Mouse (Mus musculus) neural tube, embryonic 14.5 days (tissue): ENCODE data around the gene Olfr331. TPM values are rescaled to one million over a fixed set of nuclear protein-coding genes. Genes with fewer than 3 reads are reported as not detected.

ENCODE experiments used
- ATAC-seq: fragments of 200-750 bp; cut with Nextera tagmentation; 2 replicates; pipeline ENCODE4 v1.8.0; 2017; ENCODE audit warnings: low read depth, mild to moderate bottlenecking, moderate TSS enrichment, moderate library complexity
- H3K27ac ChIP-seq: fragments of 300-500 bp; sonication (generic); 2 replicates; pipeline ENCODE4 v1.5.1; 2014; ENCODE audit warnings: low read depth, mild to moderate bottlenecking, control low read depth, low read length, moderate library complexity, mixed read lengths
- H3K27me3 ChIP-seq: fragments of 300-500 bp; sonication (generic); 2 replicates; pipeline ENCODE4 v1.6.1; 2014; ENCODE audit warnings: low read length; ENCODE audit not compliant: control insufficient read depth, insufficient read depth
- H3K36me3 ChIP-seq: fragments of 300-500 bp; sonication (generic); 2 replicates; pipeline ENCODE4 v1.6.1; 2014; ENCODE audit warnings: low read length, mixed read lengths; ENCODE audit not compliant: control insufficient read depth, insufficient read depth
- H3K4me1 ChIP-seq: fragments of 300-500 bp; sonication (generic); 2 replicates; pipeline ENCODE4 v1.6.1; 2014; ENCODE audit warnings: low read length; ENCODE audit not compliant: control insufficient read depth, insufficient read depth
- H3K4me2 ChIP-seq: fragments of 300-500 bp; sonication (generic); 2 replicates; pipeline ENCODE4 v1.6.1; 2014; ENCODE audit warnings: mild to moderate bottlenecking, low read depth, low read length, control low read depth
- H3K4me3 ChIP-seq: fragments of 300-500 bp; sonication (generic); 2 replicates; pipeline ENCODE4 v1.5.1; 2014; ENCODE audit warnings: low read depth, low read length, control low read depth, mixed read lengths
- H3K9ac ChIP-seq: fragments of 300-500 bp; sonication (generic); replicated peaks from 2 replicates; pipeline ENCODE4 v1.6.1; 2014; ENCODE audit warnings: low read depth, mild to moderate bottlenecking, control low read depth, low read length, mixed read lengths
- H3K9me3 ChIP-seq: fragments of 300-500 bp; sonication (generic); 2 replicates; pipeline ENCODE4 v1.6.1; 2016; ENCODE audit warnings: low read length; ENCODE audit not compliant: control insufficient read depth
- WGBS: fragments of 180-500 bp; shearing (Covaris S2); extraction: QIAGEN DNeasy Blood & Tissue Kit; methylation state at CpG from one replicate; pipeline ENCODE4 v1.1.7; 2014; 5-methylcytosine and 5-hydroxymethylcytosine counted together
- polyA plus RNA-seq: library from polyadenylated mRNA; unstranded; fragments of >200 nt; fragmentation: Nextera tagmentation; extraction: Ambion mirVana; gene quantifications from 2 replicates; pipeline ENCODE4 v1.2.1, GENCODE M21; 2014

Gene Olfr331
- polyA plus RNA-seq, 1 experiment from 2014 or later: not detected

GRCm38 (mm10) chr11:58453592-58453991 lies 48.8 kb downstream of the Olfr331 start:
- H3K4me3 ChIP-seq: no peak overlapping the region
- 75% methylated on average over 4 of the region's 4 CpGs for WGBS
- H3K9ac ChIP-seq: no peak overlapping the region
- no peaks in the 10 kb centered on the region for H3K36me3 ChIP-seq
- H3K9me3 ChIP-seq: no peaks in the 10 kb centered on the region
- no peak overlapping the region for H3K4me2 ChIP-seq
- H3K27me3 ChIP-seq: no peaks in the 10 kb centered on the region
- no peak for ATAC-seq
- no peak overlapping the region for H3K27ac ChIP-seq
- no peaks in the 10 kb centered on the region for H3K4me1 ChIP-seq

- Histone ChIP-seq H3K9me3 (no peaks in the 10 kb centered on the region), H3K27ac (no peak within 1 kb of the TSS), H3K4me2 (no peak within 1 kb of the TSS), H3K27me3 (no peaks in the 10 kb centered on the region), H3K9ac (no peak within 1 kb of the TSS), H3K4me3 (no peak within 1 kb of the TSS), H3K36me3 (no peaks in the 10 kb centered on the region), H3K4me1 (no peaks in the 10 kb centered on the region)
- ATAC-seq: no peak
- 95% methylated on average over 9 of the region's 9 CpGs for WGBS
Observed at GRCm38 (mm10) chr11:58452759-58453158, 49.6 kb downstream of the Olfr331 start, which contains the start of gene Lypd9. Gene Lypd9 (minus strand): TSS chr11:58452923.

Other genes starting within 250 kb of the Olfr331 start
- gene 4930438A08Rik, start 227.8 kb downstream of the Olfr331 start, polyA plus RNA-seq: not detected in 2 replicates
- 18.9 and 22.0 TPM in 2 replicates for gene Zfp692, start 195.5 kb downstream of the Olfr331 start, polyA plus RNA-seq
- 44.4 and 44.5 TPM in 2 replicates for gene Zfp672, start 172.2 kb downstream of the Olfr331 start, polyA plus RNA-seq
- 32.8 and 36.2 TPM in 2 replicates for gene Sh3bp5l, start 171.8 kb downstream of the Olfr331 start, polyA plus RNA-seq
- not detected in 2 replicates for gene Lypd8, start 123.5 kb downstream of the Olfr331 start, polyA plus RNA-seq
- gene 1810065E05Rik, start 81.5 kb downstream of the Olfr331 start, polyA plus RNA-seq: not detected in 2 replicates
- gene Gm12253, start 70.0 kb downstream of the Olfr331 start, polyA plus RNA-seq: not detected in 2 replicates
- not detected in 2 replicates for gene Lypd9, start 49.6 kb downstream of the Olfr331 start, polyA plus RNA-seq
- not detected in 2 replicates for gene Olfr30, start 40.3 kb downstream of the Olfr331 start, polyA plus RNA-seq
- not detected in 2 replicates for gene Olfr332, start 10.0 kb downstream of the Olfr331 start, polyA plus RNA-seq
- 0.39 TPM in 1 of 2 replicates, not detected in the other for gene Olfr330, start 32.3 kb upstream of the Olfr331 start, polyA plus RNA-seq
- gene Olfr329-ps, start 43.9 kb upstream of the Olfr331 start, polyA plus RNA-seq: 0.08 and 0.16 TPM in 2 replicates
- gene Olfr328, start 53.1 kb upstream of the Olfr331 start, polyA plus RNA-seq: 0.12 and 0.18 TPM in 2 replicates
- gene Olfr224, start 68.0 kb upstream of the Olfr331 start, polyA plus RNA-seq: 0.13 TPM in 1 of 2 replicates, not detected in the other
- gene Olfr325, start 75.2 kb upstream of the Olfr331 start, polyA plus RNA-seq: not detected in 2 replicates
- gene Olfr324, start 92.5 kb upstream of the Olfr331 start, polyA plus RNA-seq: 0.15 and 0.42 TPM in 2 replicates
- gene 2210407C18Rik, start 113.5 kb upstream of the Olfr331 start, polyA plus RNA-seq: not detected in 2 replicates
- not detected in 2 replicates for gene Olfr323, start 127.9 kb upstream of the Olfr331 start, polyA plus RNA-seq
- 0.15 and 0.21 TPM in 2 replicates for gene Trim58, start 137.9 kb upstream of the Olfr331 start, polyA plus RNA-seq
- not detected in 2 replicates for gene Olfr322, start 156.2 kb upstream of the Olfr331 start, polyA plus RNA-seq
- gene Olfr320, start 178.5 kb upstream of the Olfr331 start, polyA plus RNA-seq: not detected in 2 replicates
- gene Olfr319, start 196.6 kb upstream of the Olfr331 start, polyA plus RNA-seq: not detected in 2 replicates
- not detected in 2 replicates for gene Olfr318, start 221.4 kb upstream of the Olfr331 start, polyA plus RNA-seq
- gene Olfr317, start 236.6 kb upstream of the Olfr331 start, polyA plus RNA-seq: 0.48 and 0.63 TPM in 2 replicates